ENCODE assay signal across 15 mouse cellular contexts in genomic region chr2:125936396-125936795, GRCm38 (mm10).
DNase-seq lines count a peak whose midpoint lies in the region; ATAC-seq and TF ChIP-seq lines count a peak whose summit lies in the region.
"Had no signal": no experiment of that assay in that cellular context is flagged by ENCODE, and none has a peak within 500 bp of the region (broad histone marks: within the 10 kb centered on the region; RNA-seq: fewer than 3 reads in every experiment).

No protein-coding gene starts in this region.

- peak; percentile 7 for DNase-seq in CD4-positive, CD25-positive, alpha-beta regulatory T cell, adult 2 months (ENCODE audit: low read depth, low spot score)
- no peak for DNase-seq in layer of hippocampus, adult 2 months (ENCODE audit: low spot score in 2 of 2)
- no peak for DNase-seq in layer of hippocampus, postnatal 25 days (ENCODE audit: extremely low spot score in 1 of 2, low spot score in 1 of 2)
- DNase-seq in ES-CJ7 (ENCODE audit: low read depth, low spot score) = peak; percentile 53
- DNase-seq in forelimb bud, embryonic 11.5 days (ENCODE audit: low read depth, low spot score) = peak; percentile 10
- no peak for DNase-seq in cerebellum, adult 18-20 months
- DNase-seq in yolk sac, embryonic 10.5 days (ENCODE audit: low spot score) = no peak
- DNase-seq: cerebellum, adult 2 months; gastrocnemius, postnatal 10 days; lung, postnatal 36 days; right cerebral cortex, adult 18-20 months had no signal

- H3K4me3 ChIP-seq in layer of hippocampus, adult 2 months = no peak overlapping the region
- H3K4me3 ChIP-seq: hindbrain, embryonic 15.5 days had no signal

- TF ChIP-seq CTCF in layer of hippocampus, adult 2 months (conservative IDR thresholded peaks at IDR 0.05) = peak; percentile 31

- ATAC-seq in CD4-positive, CD25-positive, alpha-beta regulatory T cell, adult 4 months = no peak
- ATAC-seq: forebrain, embryonic 14.5 days; midbrain, embryonic 16.5 days had no signal

- no peak overlapping the region for H3K27ac ChIP-seq in layer of hippocampus, adult 2 months
- H3K27ac ChIP-seq: hindbrain, embryonic 15.5 days had no signal

Comparison
In these comparisons a context has a peak if more than half of its experiments do, and no peak if none do; other contexts are left out.
1. DNase-seq: peak in CD4-positive, CD25-positive, alpha-beta regulatory T cell, adult 2 months (single experiment), ES-CJ7 (single experiment) and forelimb bud, embryonic 11.5 days (single experiment); none in layer of hippocampus, adult 2 months (0 of 2), layer of hippocampus, postnatal 25 days (0 of 2), cerebellum, adult 18-20 months (0 of 2) and yolk sac, embryonic 10.5 days (single experiment).